Mouse (Mus musculus): ENCODE data around the gene Arpc3.

GRCm38 (mm10) chr5:122343768-122344167 is 47.9 kb upstream of the Arpc3 start:
- TF ChIP-seq CTCF (IDR thresholded peaks at IDR 0.05; ENCODE audit: low read depth, low read length), result no peak
- no peak for TF ChIP-seq POLR2A (IDR thresholded peaks at IDR 0.05; ENCODE audit: borderline replicate concordance, low read depth, low read length)
